Mouse (Mus musculus) Patski (cell line): ENCODE results near the gene Mboat7. TPM values are rescaled to one million over a fixed set of nuclear protein-coding genes. Genes with fewer than 3 reads are reported as not detected.
"Not testable (repeated sequence)": the region's sequence is repeated elsewhere in the genome, so short reads cannot be mapped to it uniquely, and the experiment has no call there.

ENCODE experiments used
- ATAC-seq: fragments of 100-300 bp; one replicate; pipeline ENCODE4 v1.8.0; 2021
- CTCF ChIA-PET: fragments of 350-600 bp; sonication (Branson Sonifier 250); formaldehyde crosslinking; loops from one replicate; lab custom pipeline; 2022; ENCODE audit warnings: inconsistent platforms; lab: Charles Lee
- POLR2A ChIA-PET: fragments of 350-600 bp; sonication (Branson Sonifier 250); formaldehyde crosslinking; loops from one replicate; lab custom pipeline; 2022; ENCODE audit warnings: antibody characterized with exemption, inconsistent platforms; lab: Charles Lee
- DNase-seq: peaks from one replicate; pipeline ENCODE4 v3.0.0-alpha.2; 2011; ENCODE audit warnings: low read depth, low spot score
- H3K27me3 ChIP-seq: fragments of 371-371 bp; one replicate; pipeline ENCODE4 v1.5.1; 2021
- CTCF ChIP-seq: fragments of 100-300 bp; IDR thresholded peaks from one replicate; pipeline ENCODE4 v1.5.1; 2021
- in situ Hi-C: fragments of 300-500 bp; cut with MboI; formaldehyde crosslinking; loops from 3 replicates; pipeline ENCODE4 v1.11.1; 2018; ENCODE audit warnings: low pct_unique_long_range_greater_than_20kb, mixed read lengths
- polyA plus RNA-seq: library from polyadenylated mRNA; unstranded; gene quantifications from one replicate; pipeline ENCODE4 v1.2.3, GENCODE M21; 2021

Gene Mboat7
- polyA plus RNA-seq, 1 experiment from 2014 or later = 118 TPM

- POLR2A ChIA-PET = interaction anchor here (3.3 kb wide), 1 partner anchor 13 kb away, joined by 11 read pairs; the partner anchor contains the start of genes Mboat7 and Tsen34
- no peaks in the 10 kb centered on the region for H3K27me3 ChIP-seq
- TF ChIP-seq CTCF = no peak
- in situ Hi-C loops = no loop called here
- no peak for DNase-seq
- ATAC-seq = no peak
- CTCF ChIA-PET = interaction anchor here (1.5 kb wide), 1 partner anchor 9 kb away, joined by 4 read pairs; no protein-coding TSS in a partner anchor
Observed at GRCm38 (mm10) chr7:3707027-3707426, 13.7 kb upstream of the Mboat7 start.

- ChIA-PET CTCF (interaction anchor here (1.5 to 1.8 kb wide), 2 partner anchors 9 to 11 kb away, joined by 4 to 9 read pairs; no protein-coding TSS in a partner anchor), POLR2A (interaction anchor here (3.3 kb wide), 1 partner anchor 13 kb away, joined by 11 read pairs; the partner anchor contains the start of genes Mboat7 and Tsen34)
- H3K27me3 ChIP-seq = no peaks in the 10 kb centered on the region
- DNase-seq (no peak), ATAC-seq (no peak)
- TF ChIP-seq CTCF = no peak
- in situ Hi-C loops = no loop called here
Observed at GRCm38 (mm10) chr7:3706343-3706934, 13.1 kb upstream of the Mboat7 start.

GRCm38 (mm10) chr7:3705911-3706310 is 12.6 kb upstream of the Mboat7 start:
- no peaks in the 10 kb centered on the region for H3K27me3 ChIP-seq
- in situ Hi-C loops = no loop called here
- no peak for TF ChIP-seq CTCF
- POLR2A ChIA-PET = interaction anchor here (2.0 to 3.3 kb wide), 2 partner anchors 10 to 12 kb away, joined by 7 to 11 read pairs; partner anchors contain the start of genes Mboat7 and Tsen34
- DNase-seq = no peak
- ATAC-seq = no peak
- CTCF ChIA-PET = interaction anchor here (1.8 kb wide), 1 partner anchor 10 kb away, joined by 9 read pairs; no protein-coding TSS in a partner anchor

GRCm38 (mm10) chr7:3705461-3705860 is 12.1 kb upstream of the Mboat7 start:
- ChIA-PET POLR2A (interaction anchor here (2.0 to 3.3 kb wide), 2 partner anchors 10 to 12 kb away, joined by 7 to 11 read pairs; partner anchors contain the start of genes Mboat7 and Tsen34), CTCF (interaction anchor here (1.8 kb wide), 1 partner anchor 10 kb away, joined by 9 read pairs; no protein-coding TSS in a partner anchor)
- in situ Hi-C loops, ATAC-seq, DNase-seq, H3K27me3 ChIP-seq: not testable (repeated sequence)

- ChIA-PET CTCF (no interaction called here), POLR2A (interaction anchor here (2.0 to 3.3 kb wide), 2 partner anchors 9 to 11 kb away, joined by 7 to 11 read pairs; partner anchors contain the start of genes Mboat7 and Tsen34)
- TF ChIP-seq CTCF = no peak
- no peak for DNase-seq
- no peaks in the 10 kb centered on the region for H3K27me3 ChIP-seq
- peak; percentile 14 for ATAC-seq
- in situ Hi-C loops = no loop called here
Observed at GRCm38 (mm10) chr7:3704475-3704874, 11.2 kb upstream of the Mboat7 start.

- in situ Hi-C loops = no loop called here
- H3K27me3 ChIP-seq = no peaks in the 10 kb centered on the region
- DNase-seq (peak; percentile 92), ATAC-seq (peak; percentile 84)
- no peak for TF ChIP-seq CTCF
- CTCF ChIA-PET = no interaction called here
- POLR2A ChIA-PET = interaction anchor here (2.0 kb wide), 1 partner anchor 8 kb away, joined by 7 read pairs; no protein-coding TSS in a partner anchor
Observed at GRCm38 (mm10) chr7:3703879-3704441, 10.6 kb upstream of the Mboat7 start, which contains the start of gene Rps9. Rps9 (plus strand) TSS chr7:3703993.

GRCm38 (mm10) chr7:3703148-3703878 is 10.0 kb upstream of the Mboat7 start:
- peak; percentile 37 for ATAC-seq
- in situ Hi-C loops = no loop called here
- ChIA-PET POLR2A (no interaction called here), CTCF (interaction anchor here (1.1 kb wide), 2 partner anchors 8 to 10 kb away, joined by 3 to 4 read pairs; partner anchors contain the start of genes Mboat7 and Tsen34)
- H3K27me3 ChIP-seq = no peaks in the 10 kb centered on the region
- TF ChIP-seq CTCF = no peak
- no peak for DNase-seq

- ATAC-seq (no peak), DNase-seq (no peak)
- no peak for TF ChIP-seq CTCF
- H3K27me3 ChIP-seq = no peaks in the 10 kb centered on the region
- in situ Hi-C loops = loop anchor here (10.0 kb wide), 2 partner anchors 404 to 436 kb away; partner anchors contain the start of gene Leng8
- CTCF ChIA-PET = interaction anchor here (0.6 to 1.3 kb wide), 2 partner anchors 9 to 204 kb away, joined by 3 to 4 read pairs; no protein-coding TSS in a partner anchor
- POLR2A ChIA-PET = no interaction called here
Observed at GRCm38 (mm10) chr7:3698471-3698870, 5.1 kb upstream of the Mboat7 start.

GRCm38 (mm10) chr7:3694949-3695305 is 1.6 kb upstream of the Mboat7 start:
- not testable (repeated sequence) for ATAC-seq, H3K27me3 ChIP-seq, DNase-seq
- POLR2A ChIA-PET = interaction anchor here (1.7 kb wide), 1 partner anchor 10 kb away, joined by 7 read pairs; the partner anchor contains the start of gene Rps9
- in situ Hi-C loops = loop anchor here (5.0 to 10.0 kb wide), 3 partner anchors 43 to 440 kb away; partner anchors contain the start of gene Leng8
- CTCF ChIA-PET = interaction anchor here (1.6 kb wide), 1 partner anchor 11 kb away, joined by 9 read pairs; no protein-coding TSS in a partner anchor
